Mouse (Mus musculus) intestine, embryonic 16.5 days (tissue): Measurements from ENCODE around the gene Calu. TPM values are rescaled to one million over a fixed set of nuclear protein-coding genes. Genes with fewer than 3 reads are reported as not detected.

Source experiments
- ATAC-seq: fragments of 200-750 bp; cut with Nextera tagmentation; 2 replicates; pipeline ENCODE4 v1.8.0; 2017; ENCODE audit warnings: moderate TSS enrichment, moderate library complexity
- H3K27ac ChIP-seq: fragments of 300-500 bp; sonication (generic); 2 replicates; pipeline ENCODE4 v1.5.1; 2014; ENCODE audit warnings: mild to moderate bottlenecking, low read length
- H3K27me3 ChIP-seq: fragments of 300-500 bp; sonication (generic); replicated peaks from 2 replicates; pipeline ENCODE4 v1.6.1; 2014; ENCODE audit warnings: low read length, control low read depth, mixed read lengths; ENCODE audit not compliant: control insufficient read depth, insufficient read depth
- H3K36me3 ChIP-seq: fragments of 300-500 bp; sonication (generic); 2 replicates; pipeline ENCODE4 v1.6.1; 2014; ENCODE audit warnings: low read length, control low read depth; ENCODE audit not compliant: control insufficient read depth, insufficient read depth
- H3K4me1 ChIP-seq: fragments of 300-500 bp; sonication (generic); 2 replicates; pipeline ENCODE4 v1.6.1; 2014; ENCODE audit warnings: low read length, control low read depth, mixed read lengths; ENCODE audit not compliant: control insufficient read depth, insufficient read depth
- H3K4me2 ChIP-seq: fragments of 300-500 bp; sonication (generic); 2 replicates; pipeline ENCODE4 v1.6.1; 2014; ENCODE audit warnings: low read depth, low read length, control low read depth
- H3K4me3 ChIP-seq: fragments of 300-500 bp; sonication (generic); 2 replicates; pipeline ENCODE4 v1.5.1; 2014; ENCODE audit warnings: mild to moderate bottlenecking, low read length
- H3K9ac ChIP-seq: fragments of 300-500 bp; sonication (generic); 2 replicates; pipeline ENCODE4 v1.6.1; 2014; ENCODE audit warnings: low read depth, low read length
- H3K9me3 ChIP-seq: fragments of 300-500 bp; sonication (generic); 2 replicates; pipeline ENCODE4 v1.6.1; 2016; ENCODE audit warnings: low read length, control low read depth; ENCODE audit not compliant: control insufficient read depth
- WGBS: fragments of 180-500 bp; shearing (Covaris S2); extraction: QIAGEN DNeasy Blood & Tissue Kit; methylation state at CpG from one replicate; pipeline ENCODE4 v1.1.7; 2014; 5-methylcytosine and 5-hydroxymethylcytosine counted together
- polyA plus RNA-seq: library from polyadenylated mRNA; unstranded; fragments of >200 nt; fragmentation: Nextera tagmentation; extraction: Ambion mirVana; gene quantifications from 2 replicates; pipeline ENCODE4 v1.2.1, GENCODE M21; 2015

Gene Calu
- polyA plus RNA-seq, 1 experiment from 2014 or later = 282 TPM

- Histone ChIP-seq H3K9me3 (no peaks in the 10 kb centered on the region), H3K4me1 (peaks cover 5% of the 10 kb centered on the region; the same call in 1 of the 2 replicates), H3K4me2 (no peak overlapping the region), H3K36me3 (0 out of 2 replicates have a peak, but pooled peaks cover 2% of the 10 kb centered on the region), H3K9ac (no peak overlapping the region), H3K27me3 (no peaks in the 10 kb centered on the region), H3K27ac (no peak overlapping the region), H3K4me3 (no peak overlapping the region)
- WGBS = 56% methylated on average over 5 of the region's 5 CpGs
- no peak for ATAC-seq
These were observed 4.9 kb downstream of the Calu start for GRCm38 (mm10) chr6:29352816-29353215.

- H3K27ac ChIP-seq = no peak overlapping the region
- no peak overlapping the region for H3K9ac ChIP-seq
- no peak overlapping the region for H3K4me2 ChIP-seq
- ATAC-seq = no peak
- no peaks in the 10 kb centered on the region for H3K9me3 ChIP-seq
- no peaks in the 10 kb centered on the region for H3K4me1 ChIP-seq
- 0 out of 2 replicates have a peak, but pooled peaks cover 5% of the 10 kb centered on the region for H3K36me3 ChIP-seq
- H3K4me3 ChIP-seq = no peak overlapping the region
- WGBS = 90% methylated on average over 3 of the region's 3 CpGs
- H3K27me3 ChIP-seq = no peaks in the 10 kb centered on the region
These were observed 11.5 kb downstream of the Calu start for GRCm38 (mm10) chr6:29359386-29359785.

GRCm38 (mm10) chr6:29360211-29360610 is 12.3 kb downstream of the Calu start:
- Histone ChIP-seq H3K36me3 (0 out of 2 replicates have a peak, but pooled peaks cover 5% of the 10 kb centered on the region), H3K27ac (no peak overlapping the region), H3K9ac (no peak overlapping the region), H3K4me3 (no peak overlapping the region), H3K27me3 (no peaks in the 10 kb centered on the region), H3K9me3 (no peaks in the 10 kb centered on the region), H3K4me1 (no peaks in the 10 kb centered on the region), H3K4me2 (no peak overlapping the region)
- WGBS = 85% methylated on average over 6 of the region's 6 CpGs
- ATAC-seq = no peak

GRCm38 (mm10) chr6:29362246-29363128 is 14.6 kb downstream of the Calu start:
- Histone ChIP-seq H3K9me3 (no peaks in the 10 kb centered on the region), H3K36me3 (0 out of 2 replicates have a peak, but pooled peaks cover 6% of the 10 kb centered on the region), H3K27me3 (no peaks in the 10 kb centered on the region), H3K4me1 (no peaks in the 10 kb centered on the region), H3K4me2 (no peak overlapping the region), H3K9ac (no peak overlapping the region), H3K4me3 (no peak overlapping the region), H3K27ac (no peak overlapping the region)
- ATAC-seq = no peak
- 63% methylated on average over 7 of the region's 7 CpGs for WGBS

DNA sequence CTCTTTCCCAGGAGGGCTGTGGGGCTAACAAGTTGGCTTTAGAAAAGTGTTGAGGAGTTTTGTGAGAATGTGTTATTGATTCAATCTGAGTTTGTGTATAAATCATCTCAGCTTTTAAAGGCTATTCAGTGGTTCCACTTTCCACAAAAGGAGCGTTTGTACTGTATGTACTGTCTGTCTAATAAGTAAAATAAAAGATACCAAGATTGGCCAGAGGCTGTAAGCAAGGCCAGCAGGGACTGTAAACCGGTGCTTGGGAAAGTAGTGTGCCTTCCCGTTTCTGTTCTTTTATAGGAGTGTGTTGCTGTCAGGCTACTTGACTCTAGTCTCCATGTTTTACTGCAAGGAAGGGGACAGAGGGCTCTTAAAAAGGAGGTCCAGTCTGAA is 15.3 kb downstream of the Calu start:
- H3K4me2 ChIP-seq = no peak overlapping the region
- no peak for ATAC-seq
- WGBS = 81% methylated on average over 3 of the region's 3 CpGs

GRCm38 (mm10) chr6:29365277-29365676 is 17.4 kb downstream of the Calu start:
- no peak overlapping the region for H3K9ac ChIP-seq
- WGBS = 87% methylated on average over 1 of the region's 1 CpGs
- no peak overlapping the region for H3K27ac ChIP-seq
- H3K4me2 ChIP-seq = no peak overlapping the region
- no peaks in the 10 kb centered on the region for H3K9me3 ChIP-seq
- no peaks in the 10 kb centered on the region for H3K4me1 ChIP-seq
- no peaks in the 10 kb centered on the region for H3K27me3 ChIP-seq
- H3K4me3 ChIP-seq = no peak overlapping the region
- ATAC-seq = no peak
- peaks cover 5% of the 10 kb centered on the region; the same call in 1 of the 2 replicates for H3K36me3 ChIP-seq

More for the DNA sequence above, 15.3 kb downstream of the Calu start:
- H3K36me3 ChIP-seq = peaks cover 8% of the 10 kb centered on the region; the same call in 1 of the 2 replicates
- no peaks in the 10 kb centered on the region for H3K4me1 ChIP-seq
- no peak overlapping the region for H3K4me3 ChIP-seq
- H3K27ac ChIP-seq = no peak overlapping the region
- H3K9ac ChIP-seq = no peak overlapping the region
- H3K27me3 ChIP-seq = no peaks in the 10 kb centered on the region
- H3K9me3 ChIP-seq = no peaks in the 10 kb centered on the region

- H3K4me2 ChIP-seq = no peak overlapping the region
- ATAC-seq = no peak
- H3K36me3 ChIP-seq = peaks cover 15% of the 10 kb centered on the region
- no peak overlapping the region for H3K4me3 ChIP-seq
- WGBS = 92% methylated on average over 4 of the region's 4 CpGs
- no peaks in the 10 kb centered on the region for H3K9me3 ChIP-seq
- H3K27me3 ChIP-seq = no peaks in the 10 kb centered on the region
- no peak overlapping the region for H3K9ac ChIP-seq
- H3K4me1 ChIP-seq = no peaks in the 10 kb centered on the region
- no peak overlapping the region for H3K27ac ChIP-seq
These were observed 29.5 kb downstream of the Calu start for GRCm38 (mm10) chr6:29377386-29377785.

- Histone ChIP-seq H3K9ac (no peak overlapping the region), H3K27me3 (no peaks in the 10 kb centered on the region), H3K27ac (no peak overlapping the region), H3K4me3 (no peak overlapping the region), H3K4me1 (no peaks in the 10 kb centered on the region), H3K4me2 (no peak overlapping the region), H3K36me3 (peaks cover 10% of the 10 kb centered on the region), H3K9me3 (no peaks in the 10 kb centered on the region)
- ATAC-seq = no peak
- WGBS = 96% methylated on average over 10 of the region's 10 CpGs
These were observed 30.8 kb downstream of the Calu start for GRCm38 (mm10) chr6:29378678-29379077.

DNA sequence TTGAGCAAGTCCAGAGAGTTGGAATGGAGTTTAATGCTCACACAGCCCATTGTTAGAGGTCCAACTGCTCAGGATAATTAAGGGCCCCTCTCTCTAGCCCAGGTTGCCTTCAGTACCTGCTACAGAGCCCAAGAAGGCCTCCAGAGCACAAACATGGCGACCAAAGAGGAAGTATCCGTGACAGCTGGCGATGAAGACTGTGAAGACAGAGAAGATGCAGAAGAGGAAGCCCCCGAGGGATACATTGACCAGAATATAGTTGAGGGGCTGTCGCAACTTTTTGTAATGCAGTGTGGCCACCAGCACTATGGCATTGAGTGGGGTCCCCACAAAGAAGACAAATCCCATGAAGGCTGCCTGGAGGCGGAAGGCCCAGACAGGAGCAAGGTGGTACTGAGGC is 32.1 kb downstream of the Calu start:
- H3K9me3 ChIP-seq = no peaks in the 10 kb centered on the region
- H3K27me3 ChIP-seq = no peaks in the 10 kb centered on the region
- no peak overlapping the region for H3K4me2 ChIP-seq
- WGBS = 97% methylated on average over 6 of the region's 6 CpGs
- ATAC-seq = no peak
- no peak overlapping the region for H3K27ac ChIP-seq
- no peak overlapping the region for H3K9ac ChIP-seq
- H3K4me3 ChIP-seq = no peak overlapping the region
- peaks cover 9% of the 10 kb centered on the region for H3K36me3 ChIP-seq
- no peaks in the 10 kb centered on the region for H3K4me1 ChIP-seq
